27 mouse cellular contexts compared by ENCODE assay signal in the genomic region with DNA sequence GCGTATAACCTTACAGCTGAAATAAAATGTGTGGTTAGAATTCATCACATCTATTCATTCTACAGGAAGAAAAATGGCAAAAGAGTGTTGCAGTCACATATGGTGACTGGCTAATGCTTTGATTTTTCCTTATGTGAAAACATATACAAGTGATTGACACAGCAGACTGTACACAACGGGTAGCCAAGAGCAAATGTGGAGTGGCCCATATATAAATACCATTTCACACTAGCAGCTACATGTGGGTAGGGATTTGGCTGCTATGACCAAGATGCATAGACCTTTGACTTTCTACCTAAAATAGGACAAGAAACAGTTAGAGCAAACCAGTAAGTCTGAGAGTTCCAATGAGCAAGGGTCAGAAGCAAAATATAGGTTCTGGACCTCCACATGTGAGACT.
"Had no signal": no experiment of that assay in that cellular context is flagged by ENCODE, and none has a peak within 500 bp of the region (broad histone marks: within the 10 kb centered on the region; RNA-seq: fewer than 3 reads in every experiment).

No protein-coding gene starts in this region.

- DNase-seq: gastrocnemius, adult 2 months; gastrocnemius, postnatal 10 days; gastrocnemius, postnatal 25 days; heart, adult 2 months; heart, postnatal 14 days; heart, postnatal 36 days; kidney, adult 11 months; kidney, adult 2 months; kidney, adult 9 months; kidney, postnatal 14 days; kidney, postnatal 36 days; layer of hippocampus, adult 9-11 months; layer of hippocampus, postnatal 36 days; left cerebral cortex, postnatal 4 days had no signal

- H3K4me3 ChIP-seq: gastrocnemius, adult 2 months; heart, adult 2 months; heart, embryonic 13.5 days; heart, embryonic 15.5 days; hindbrain, embryonic 13.5 days; hindbrain, embryonic 15.5 days; kidney, embryonic 15.5 days; limb, embryonic 13.5 days; limb, embryonic 15.5 days; liver, embryonic 12.5 days had no signal

- H3K4me1 ChIP-seq: heart, embryonic 13.5 days; heart, embryonic 15.5 days; hindbrain, embryonic 13.5 days; hindbrain, embryonic 15.5 days; kidney, embryonic 15.5 days; limb, embryonic 13.5 days; limb, embryonic 15.5 days; liver, embryonic 12.5 days had no signal

- H3K9ac ChIP-seq: heart, embryonic 13.5 days; heart, embryonic 15.5 days; hindbrain, embryonic 13.5 days; hindbrain, embryonic 15.5 days; kidney, embryonic 15.5 days; limb, embryonic 13.5 days; limb, embryonic 15.5 days; liver, embryonic 12.5 days; liver, embryonic 14.5 days had no signal

- H3K4me2 ChIP-seq: heart, embryonic 11.5 days; heart, embryonic 13.5 days; heart, embryonic 15.5 days; hindbrain, embryonic 13.5 days; hindbrain, embryonic 15.5 days; kidney, embryonic 15.5 days; limb, embryonic 13.5 days; limb, embryonic 15.5 days; liver, embryonic 12.5 days had no signal

- H3K36me3 ChIP-seq: heart, embryonic 13.5 days; heart, embryonic 15.5 days; hindbrain, embryonic 13.5 days; hindbrain, embryonic 15.5 days; kidney, embryonic 15.5 days; limb, embryonic 13.5 days; limb, embryonic 15.5 days; liver, embryonic 12.5 days had no signal

- H3K27me3 ChIP-seq: heart, embryonic 13.5 days; heart, embryonic 15.5 days; hindbrain, embryonic 13.5 days; hindbrain, embryonic 15.5 days; kidney, embryonic 15.5 days; limb, embryonic 13.5 days; limb, embryonic 15.5 days; liver, embryonic 12.5 days had no signal

- H3K27ac ChIP-seq: gastrocnemius, adult 2 months; heart, adult 2 months; heart, embryonic 13.5 days; heart, embryonic 15.5 days; hindbrain, embryonic 13.5 days; hindbrain, embryonic 15.5 days; hindbrain, postnatal 0 days; kidney, embryonic 15.5 days; kidney, postnatal 0 days; limb, embryonic 13.5 days; limb, embryonic 15.5 days; liver, embryonic 12.5 days; liver, embryonic 14.5 days had no signal

- H3K9me3 ChIP-seq: heart, embryonic 13.5 days; heart, embryonic 15.5 days; hindbrain, embryonic 13.5 days; hindbrain, embryonic 15.5 days; kidney, embryonic 15.5 days; limb, embryonic 13.5 days; limb, embryonic 15.5 days; liver, embryonic 12.5 days had no signal

- ATAC-seq: hindbrain, postnatal 0 days; intestine, embryonic 16.5 days; liver, embryonic 12.5 days had no signal
